Mouse (Mus musculus): ENCODE measurements around the gene Hsd11b2. TPM values are rescaled to one million over a fixed set of nuclear protein-coding genes. Genes with fewer than 3 reads are reported as not detected.

Gene Hsd11b2
- polyA plus RNA-seq, 1 experiment from 2014 or later: 0.48 TPM

Other genes with a start within 250 kb of the Hsd11b2 start
- 0.25 TPM in 1 of 2 replicates, not detected in the other for gene Hsf4, start 249.0 kb upstream of the Hsd11b2 start, polyA plus RNA-seq (2015; fragmentation: Nextera tagmentation; extraction: Ambion mirVana)
- gene Nol3, start 242.6 kb upstream of the Hsd11b2 start, polyA plus RNA-seq (2015; fragmentation: Nextera tagmentation; extraction: Ambion mirVana): 1.5 and 2.8 TPM in 2 replicates
- gene 4931428F04Rik, start 228.9 kb upstream of the Hsd11b2 start, polyA plus RNA-seq (2015; fragmentation: Nextera tagmentation; extraction: Ambion mirVana): 110 and 125 TPM in 2 replicates
- gene Exoc3l, start 222.7 kb upstream of the Hsd11b2 start, polyA plus RNA-seq (2015; fragmentation: Nextera tagmentation; extraction: Ambion mirVana): 12.5 and 12.9 TPM in 2 replicates
- gene E2f4, start 221.1 kb upstream of the Hsd11b2 start, polyA plus RNA-seq (2015; fragmentation: Nextera tagmentation; extraction: Ambion mirVana): 44.9 and 46.8 TPM in 2 replicates
- 0.76 and 1.3 TPM in 2 replicates for gene Elmo3, start 213.2 kb upstream of the Hsd11b2 start, polyA plus RNA-seq (2015; fragmentation: Nextera tagmentation; extraction: Ambion mirVana)
- 0.36 and 0.99 TPM in 2 replicates for gene Lrrc29, start 192.5 kb upstream of the Hsd11b2 start, polyA plus RNA-seq (2015; fragmentation: Nextera tagmentation; extraction: Ambion mirVana)
- gene Tmem208, start 192.4 kb upstream of the Hsd11b2 start, polyA plus RNA-seq (2015; fragmentation: Nextera tagmentation; extraction: Ambion mirVana): 111 and 126 TPM in 2 replicates
- gene Fhod1, start 170.8 kb upstream of the Hsd11b2 start, polyA plus RNA-seq (2015; fragmentation: Nextera tagmentation; extraction: Ambion mirVana): 0.43 and 1.2 TPM in 2 replicates
- 6.3 and 10.3 TPM in 2 replicates for gene Slc9a5, start 169.9 kb upstream of the Hsd11b2 start, polyA plus RNA-seq (2015; fragmentation: Nextera tagmentation; extraction: Ambion mirVana)
- 1.3 and 1.9 TPM in 2 replicates for gene Plekhg4, start 145.5 kb upstream of the Hsd11b2 start, polyA plus RNA-seq (2015; fragmentation: Nextera tagmentation; extraction: Ambion mirVana)
- gene Kctd19, start 105.3 kb upstream of the Hsd11b2 start, polyA plus RNA-seq (2015; fragmentation: Nextera tagmentation; extraction: Ambion mirVana): not detected in 2 replicates
- 0.37 and 0.80 TPM in 2 replicates for gene Lrrc36, start 105.2 kb upstream of the Hsd11b2 start, polyA plus RNA-seq (2015; fragmentation: Nextera tagmentation; extraction: Ambion mirVana)
- 28.9 and 56.5 TPM in 2 replicates for gene Tppp3, start 47.2 kb upstream of the Hsd11b2 start, polyA plus RNA-seq (2015; fragmentation: Nextera tagmentation; extraction: Ambion mirVana)
- gene Zdhhc1, start 21.9 kb upstream of the Hsd11b2 start, polyA plus RNA-seq (2015; fragmentation: Nextera tagmentation; extraction: Ambion mirVana): 26.3 and 33.3 TPM in 2 replicates
- 193 and 203 TPM in 2 replicates for gene Atp6v0d1, start 47.3 kb downstream of the Hsd11b2 start, polyA plus RNA-seq (2015; fragmentation: Nextera tagmentation; extraction: Ambion mirVana)
- gene Ripor1, start 86.5 kb downstream of the Hsd11b2 start, polyA plus RNA-seq (2015; fragmentation: Nextera tagmentation; extraction: Ambion mirVana): 31.6 and 33.4 TPM in 2 replicates
- 137 and 143 TPM in 2 replicates for gene Ctcf, start 117.8 kb downstream of the Hsd11b2 start, polyA plus RNA-seq (2015; fragmentation: Nextera tagmentation; extraction: Ambion mirVana)
- gene Agrp, start 118.6 kb downstream of the Hsd11b2 start, polyA plus RNA-seq (2015; fragmentation: Nextera tagmentation; extraction: Ambion mirVana): 0.67 and 0.91 TPM in 2 replicates
- 9.5 and 12.7 TPM in 2 replicates for gene Carmil2, start 167.5 kb downstream of the Hsd11b2 start, polyA plus RNA-seq (2015; fragmentation: Nextera tagmentation; extraction: Ambion mirVana)
- 105 and 106 TPM in 2 replicates for gene Acd, start 182.3 kb downstream of the Hsd11b2 start, polyA plus RNA-seq (2015; fragmentation: Nextera tagmentation; extraction: Ambion mirVana)
- 45.4 and 50.0 TPM in 2 replicates for gene Pard6a, start 182.4 kb downstream of the Hsd11b2 start, polyA plus RNA-seq (2015; fragmentation: Nextera tagmentation; extraction: Ambion mirVana)
- 0.22 and 0.32 TPM in 2 replicates for gene 4933405L10Rik, start 188.9 kb downstream of the Hsd11b2 start, polyA plus RNA-seq (2015; fragmentation: Nextera tagmentation; extraction: Ambion mirVana)
- 16.3 and 19.6 TPM in 2 replicates for gene Enkd1, start 189.5 kb downstream of the Hsd11b2 start, polyA plus RNA-seq (2015; fragmentation: Nextera tagmentation; extraction: Ambion mirVana)
- gene Gfod2, start 239.9 kb downstream of the Hsd11b2 start, polyA plus RNA-seq (2015; fragmentation: Nextera tagmentation; extraction: Ambion mirVana): 74.2 and 83.3 TPM in 2 replicates